Comparison of ENCODE assay signal across 22 mouse cellular contexts in the genomic region with DNA sequence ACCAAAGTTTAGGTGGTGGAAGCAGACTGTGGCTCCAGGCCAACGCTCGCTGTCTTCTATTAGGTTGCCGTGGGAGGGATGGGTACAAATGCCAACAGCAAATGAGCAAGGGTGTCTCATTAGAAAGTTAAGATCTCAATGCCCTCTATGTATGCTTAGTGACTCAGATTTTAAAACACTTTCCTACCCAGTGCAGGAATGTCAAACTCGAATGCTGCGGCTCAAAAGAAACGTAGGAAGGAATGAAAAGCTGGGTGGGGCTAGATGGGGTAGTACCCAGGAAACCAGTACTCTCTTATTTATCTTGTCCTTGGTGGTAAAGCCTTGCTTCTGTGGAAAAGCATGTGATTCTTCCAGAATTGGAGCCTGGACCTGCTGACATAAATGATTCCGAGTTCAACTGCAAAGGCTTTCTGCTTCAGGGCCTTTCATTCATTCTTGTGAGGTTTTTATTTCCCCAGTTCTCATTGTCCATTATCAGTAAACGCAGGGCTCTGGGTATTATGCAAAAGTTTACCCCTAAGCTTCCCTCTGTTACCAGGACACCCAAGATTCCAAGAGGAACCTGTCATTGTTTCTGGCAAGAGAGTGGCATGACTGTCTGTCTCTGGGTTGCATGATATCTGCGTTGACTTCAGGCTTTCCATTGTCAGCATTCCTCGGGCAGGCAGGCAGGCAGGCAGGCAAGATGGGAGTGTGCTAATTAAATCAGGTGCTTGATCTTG.
DNase-seq lines count a peak whose midpoint lies in the region; ATAC-seq lines count a peak whose summit lies in the region.
"Had no signal": no experiment of that assay in that cellular context is flagged by ENCODE, and none has a peak within 500 bp of the region (broad histone marks: within the 10 kb centered on the region; RNA-seq: fewer than 3 reads in every experiment).

No protein-coding gene starts in this region.

- H3K36me3 ChIP-seq in heart, embryonic 14.5 days (ENCODE audit: control insufficient read depth, insufficient read depth, low read length) = no peaks in the 10 kb centered on the region
- H3K36me3 ChIP-seq: embryonic facial prominence, embryonic 10.5 days; G1E; hindbrain, embryonic 15.5 days; kidney, embryonic 15.5 days; limb, embryonic 15.5 days; midbrain, embryonic 15.5 days had no signal

- no peak for DNase-seq in heart, postnatal 25 days (ENCODE audit: low spot score)
- DNase-seq in 3134 (ENCODE audit: extremely low read depth, insufficient read length, low spot score) (peak; percentile 46), adipocyte (ENCODE audit: low spot score) (no peak)
- DNase-seq in Muller cell, postnatal 12 days (ENCODE audit: inconsistent ontology term) = peak; percentile 87
- DNase-seq in heart, postnatal 10 days = peak; percentile 38 to 42
- no peak for DNase-seq in cerebellum, adult 18-20 months
- DNase-seq: adrenal gland, adult 8-10 months; cerebellum, adult 11-12 months; gastrocnemius, postnatal 36 days; right cerebral cortex, adult 18-20 months; spleen, adult 18-20 months; thymus, postnatal 25 days had no signal

- H3K4me1 ChIP-seq in heart, embryonic 14.5 days (ENCODE audit: control insufficient read depth in 2 of 2, insufficient read depth in 2 of 2, low read length in 2 of 2) = peaks cover 14 to 16% of the 10 kb centered on the region in 2 experiments
- H3K4me1 ChIP-seq: limb, embryonic 15.5 days had no signal

- 0 out of 2 replicates have a peak overlapping the region, but pooled peaks have one; percentile 22 for H3K4me2 ChIP-seq in heart, embryonic 14.5 days (ENCODE audit: low read length)
- H3K4me2 ChIP-seq: hindbrain, embryonic 15.5 days; kidney, embryonic 15.5 days; limb, embryonic 15.5 days; midbrain, embryonic 15.5 days had no signal

- H3K27ac ChIP-seq in heart, embryonic 14.5 days (replicated peaks in 1 of 2; ENCODE audit: control insufficient read depth in 1 of 2, insufficient read depth in 1 of 2, low read depth in 2 of 2, low read length in 2 of 2) = no peak overlapping the region
- H3K27ac ChIP-seq: embryonic facial prominence, embryonic 10.5 days; hindbrain, embryonic 15.5 days; kidney, embryonic 15.5 days; limb, embryonic 15.5 days; midbrain, embryonic 15.5 days had no signal

- H3K27me3 ChIP-seq in heart, embryonic 14.5 days (ENCODE audit: control insufficient read depth, insufficient read depth, low read length) = no peaks in the 10 kb centered on the region
- H3K27me3 ChIP-seq: hindbrain, embryonic 15.5 days; kidney, embryonic 15.5 days; limb, embryonic 15.5 days; midbrain, embryonic 15.5 days had no signal

- intact Hi-C loops in heart, postnatal 25 days (cut with DNase I) = no loop called here
- intact Hi-C loops in heart, postnatal 10 days (cut with DNase I) = no loop called here

- no peak overlapping the region for H3K9ac ChIP-seq in heart, embryonic 14.5 days (ENCODE audit: low read length)
- H3K9ac ChIP-seq: hindbrain, embryonic 15.5 days; kidney, embryonic 15.5 days; limb, embryonic 15.5 days; midbrain, embryonic 15.5 days had no signal

- 44% methylated on average over 10 of the region's 10 CpGs for WGBS in heart, embryonic 14.5 days

- no peak overlapping the region; a peak in 1 of 4 replicates for H3K4me3 ChIP-seq in heart, embryonic 14.5 days (ENCODE audit: control insufficient read depth in 1 of 2, insufficient read depth in 1 of 2, low read depth in 1 of 2, low read length in 2 of 2)
- H3K4me3 ChIP-seq: embryonic facial prominence, embryonic 10.5 days; hindbrain, embryonic 15.5 days; kidney, embryonic 15.5 days; limb, embryonic 15.5 days; midbrain, embryonic 15.5 days had no signal

- no peak for ATAC-seq in heart, embryonic 14.5 days (ENCODE audit: insufficient number of reproducible peaks, insufficient read depth, low FRiP score, low read depth)
- ATAC-seq: CD4-positive, CD25-positive, alpha-beta regulatory T cell, adult 4 months; forebrain, embryonic 14.5 days; intestine, embryonic 16.5 days had no signal

- no peaks in the 10 kb centered on the region for H3K9me3 ChIP-seq in heart, embryonic 14.5 days (ENCODE audit: control insufficient read depth, low read length)
- H3K9me3 ChIP-seq: embryonic facial prominence, embryonic 10.5 days; G1E; hindbrain, embryonic 15.5 days; kidney, embryonic 15.5 days; limb, embryonic 15.5 days; midbrain, embryonic 15.5 days had no signal

Comparison
In these comparisons a context has a peak if more than half of its experiments do, and no peak if none do; other contexts are left out.
1. DNase-seq: peak in 3134 (single experiment), Muller cell, postnatal 12 days (single experiment) and heart, postnatal 10 days (2 of 2); none in heart, postnatal 25 days (single experiment), cerebellum, adult 18-20 months (0 of 2) and adipocyte (single experiment).